Mouse (Mus musculus): ENCODE results near the gene Fcgr1.

- TF ChIP-seq CTCF (IDR thresholded peaks at IDR 0.05; ENCODE audit: control insufficient read depth, insufficient read depth, low read length) (no peak), POLR2A (IDR thresholded peaks at IDR 0.05; ENCODE audit: borderline replicate concordance, control insufficient read depth, low read depth, low read length) (no peak)
These were observed 19.9 kb downstream of the Fcgr1 start for GRCm38 (mm10) chr3:96273591-96274465.

Data from bone marrow, adult 2 months (tissue).